Mouse (Mus musculus): ENCODE data around the gene Wdr54.

Wdr54 gene

DNA sequence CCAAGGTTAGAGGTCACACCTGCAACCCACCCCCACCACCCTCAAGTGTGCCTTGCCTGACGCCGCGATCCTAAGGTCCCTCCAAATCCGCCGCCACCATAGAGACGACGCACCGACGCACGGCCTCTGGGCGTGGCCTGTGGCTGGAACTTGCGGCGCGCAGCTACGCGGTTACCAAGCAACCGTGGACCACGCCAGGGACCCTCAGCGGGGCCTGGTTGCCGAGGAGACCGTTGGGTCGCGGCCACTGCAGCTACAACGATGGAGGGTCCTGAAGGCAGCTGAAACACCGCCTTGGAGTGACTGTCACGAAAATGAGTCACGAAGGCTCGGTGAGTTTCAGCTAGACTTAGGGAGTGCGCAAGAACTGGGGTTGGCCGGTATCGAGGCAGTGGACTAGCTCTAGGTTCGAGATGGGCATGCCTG, at the start of gene Wdr54, which contains the start of gene 1700003E16Rik:
Gene Wdr54 (minus strand): TSS at position 139 of the 426 bp plus-strand sequence.
Gene 1700003E16Rik (plus strand): TSS at position 146 of the 426 bp plus-strand sequence.
- in situ Hi-C loops (cut with MboI, MseI), result loop anchor here (5.0 kb wide), 1 partner anchor 49 kb away; the partner anchor contains the start of gene Mrpl53

DNA sequence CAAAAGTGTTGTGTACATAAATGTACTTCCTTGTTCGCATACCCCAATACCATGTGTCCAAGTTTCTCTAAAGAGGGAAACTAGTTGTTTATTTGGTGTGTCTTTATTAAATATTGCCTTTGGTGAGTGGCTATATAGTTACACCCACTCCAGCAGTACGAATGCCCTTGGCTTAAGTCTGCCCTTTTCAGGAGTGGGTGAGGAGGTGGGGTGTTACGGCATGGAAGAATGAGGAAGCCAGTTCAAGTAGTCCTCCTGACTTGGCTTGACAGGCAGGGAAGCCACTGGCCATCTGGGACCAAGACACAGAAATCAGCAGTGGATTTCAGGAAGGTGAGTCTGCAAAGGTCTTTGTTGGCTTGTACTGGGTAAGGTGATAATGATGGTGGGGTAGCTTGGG, 49.7 kb upstream of the Wdr54 start:
- in situ Hi-C loops (cut with MboI, MseI), result no loop called here

- in situ Hi-C loops (cut with MboI, MseI), result no loop called here
These were observed 47.1 kb upstream of the Wdr54 start for GRCm38 (mm10) chr6:83203320-83203719.

GRCm38 (mm10) chr6:83197345-83198004, 41.3 kb upstream of the Wdr54 start:
- in situ Hi-C loops (cut with MboI, MseI), result no loop called here

- in situ Hi-C loops (cut with MboI, MseI), result no loop called here
These were observed 37.4 kb upstream of the Wdr54 start for GRCm38 (mm10) chr6:83193571-83193970.

- in situ Hi-C loops (cut with MboI, MseI), result no loop called here
These were observed 30.7 kb upstream of the Wdr54 start for GRCm38 (mm10) chr6:83186946-83187345.

DNA sequence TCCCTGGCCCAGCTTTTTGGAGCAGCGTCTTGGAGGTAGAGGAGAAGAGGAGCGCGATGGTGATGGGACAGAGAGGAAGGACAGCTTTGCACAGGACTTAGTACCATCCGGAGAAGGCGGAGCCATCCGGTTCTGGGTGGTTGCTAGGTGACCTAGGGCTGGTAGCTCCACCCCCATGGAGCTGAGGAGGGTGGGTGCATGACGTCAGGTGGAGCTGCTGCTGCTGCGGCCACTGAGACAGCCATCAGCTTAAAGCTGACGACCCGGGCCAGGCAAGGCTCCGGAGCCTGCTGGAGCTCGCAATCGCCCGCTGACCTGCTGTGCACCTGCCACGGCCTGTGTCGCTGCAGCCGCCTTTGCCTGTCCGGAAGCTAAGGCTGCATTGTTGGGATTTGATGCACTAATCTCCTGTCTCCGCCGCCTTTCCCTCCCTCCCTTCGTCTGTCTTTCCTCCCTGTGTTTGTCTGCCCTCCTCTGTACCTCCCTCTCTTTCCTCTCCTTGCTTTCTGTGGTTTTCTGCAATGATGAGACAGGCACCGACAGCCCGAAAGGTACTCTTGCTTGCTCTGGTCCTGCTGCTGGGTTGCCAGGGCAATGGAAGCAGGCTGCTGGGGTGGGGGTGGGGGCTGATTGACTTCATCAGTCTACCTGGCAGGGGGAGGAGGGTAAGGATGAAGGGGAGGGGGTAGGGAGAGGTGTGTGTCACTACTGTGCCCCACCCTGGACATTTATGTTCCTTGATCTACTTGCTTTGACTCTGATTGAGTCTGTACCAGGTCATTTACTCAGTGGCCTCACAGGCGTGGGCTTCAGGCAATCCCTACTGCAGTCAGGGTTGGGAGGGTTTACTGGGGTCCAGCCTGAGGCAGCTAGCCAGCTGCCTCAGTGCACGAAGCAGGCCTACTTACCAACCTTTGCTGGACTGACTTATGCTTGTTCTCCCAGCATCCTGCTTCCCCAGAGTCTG, 30.0 kb upstream of the Wdr54 start:
- in situ Hi-C loops (cut with MboI, MseI), result no loop called here

DNA sequence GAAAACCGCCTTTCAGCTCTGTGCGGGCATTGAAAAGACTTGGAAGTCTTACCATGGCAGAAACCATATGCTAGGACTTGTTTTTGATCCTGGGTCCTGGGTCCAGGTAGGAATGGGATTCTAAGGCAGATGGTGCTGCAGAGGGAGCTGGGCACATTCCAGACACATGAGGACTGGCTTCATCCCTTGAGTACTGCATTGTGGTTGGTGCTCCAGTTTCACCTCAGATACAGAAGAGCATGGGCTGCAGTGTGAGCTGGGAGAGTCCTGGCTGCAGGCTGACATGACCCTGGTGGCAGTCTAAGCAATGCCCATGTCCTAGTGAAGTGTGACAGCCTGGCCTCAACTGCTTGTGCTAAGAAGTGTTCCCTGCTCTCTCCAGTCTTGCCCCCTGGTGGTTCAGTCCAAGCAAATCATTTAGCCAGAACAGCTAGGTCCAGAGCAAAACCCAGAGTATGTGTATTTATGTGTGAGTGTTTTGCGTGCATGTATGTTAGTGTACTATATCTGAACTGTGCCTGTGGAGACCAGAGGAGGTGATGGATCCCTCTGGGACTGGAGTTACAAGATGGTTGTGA, 28.8 kb upstream of the Wdr54 start:
- in situ Hi-C loops (cut with MboI, MseI), result no loop called here

- in situ Hi-C loops (cut with MboI, MseI), result no loop called here
These were observed 24.4 kb upstream of the Wdr54 start for GRCm38 (mm10) chr6:83180605-83181004.

DNA sequence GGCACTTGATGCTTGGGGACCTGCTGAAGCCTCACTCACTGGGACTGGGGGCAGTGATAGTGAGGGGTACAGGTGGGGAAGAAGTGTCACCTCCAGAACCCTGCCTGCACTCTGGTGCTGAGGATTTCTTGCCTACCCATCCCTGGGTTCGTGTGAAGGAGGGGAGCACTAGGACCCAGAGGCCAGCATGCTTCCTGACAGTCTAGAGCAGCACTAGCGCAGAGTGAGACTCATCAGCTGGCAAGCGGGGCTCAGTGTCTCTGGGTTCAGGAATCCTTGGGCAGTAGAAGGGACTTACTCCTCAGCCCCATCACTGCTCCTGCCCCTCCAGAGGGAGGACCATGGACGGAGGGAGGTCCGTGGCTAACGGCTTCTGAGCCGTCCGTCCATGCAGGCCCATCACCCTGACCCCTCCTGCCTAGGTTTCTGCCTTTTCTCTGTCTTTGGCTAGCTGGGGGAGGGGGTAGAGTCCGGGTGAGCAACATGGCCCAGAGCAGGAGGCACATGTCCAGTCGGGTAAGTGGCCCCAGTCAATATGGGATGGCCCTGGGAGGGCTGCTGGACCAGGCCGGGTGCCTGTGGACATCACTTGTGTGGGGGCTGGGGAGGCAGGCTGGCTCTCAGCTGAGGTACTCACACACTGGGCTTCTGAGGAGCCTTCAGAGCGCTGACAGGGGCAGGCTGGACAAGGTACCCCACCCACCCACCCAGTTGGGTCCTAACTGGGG, 23.4 kb upstream of the Wdr54 start:
- in situ Hi-C loops (cut with MboI, MseI), result no loop called here

DNA sequence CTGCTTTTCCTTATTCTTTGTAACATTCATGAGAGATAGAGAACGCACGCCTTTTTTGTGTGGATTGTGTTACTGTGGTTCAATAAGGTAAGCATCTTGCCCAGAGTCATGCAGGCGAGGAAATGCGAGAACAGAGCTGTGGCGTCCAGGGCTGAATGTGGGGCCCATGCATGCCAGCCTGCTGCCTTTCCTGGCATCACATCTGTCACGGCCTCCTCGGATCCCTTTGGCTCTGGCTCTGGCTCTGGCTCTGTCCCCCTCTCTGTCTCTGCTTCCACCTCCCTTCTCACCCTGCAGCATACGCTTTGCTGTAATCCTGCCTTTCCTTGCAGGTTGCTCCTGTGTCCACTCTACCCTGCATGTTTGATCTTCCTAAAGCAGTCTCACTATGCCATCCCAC, 19.8 kb upstream of the Wdr54 start:
- in situ Hi-C loops (cut with MboI, MseI), result no loop called here

DNA sequence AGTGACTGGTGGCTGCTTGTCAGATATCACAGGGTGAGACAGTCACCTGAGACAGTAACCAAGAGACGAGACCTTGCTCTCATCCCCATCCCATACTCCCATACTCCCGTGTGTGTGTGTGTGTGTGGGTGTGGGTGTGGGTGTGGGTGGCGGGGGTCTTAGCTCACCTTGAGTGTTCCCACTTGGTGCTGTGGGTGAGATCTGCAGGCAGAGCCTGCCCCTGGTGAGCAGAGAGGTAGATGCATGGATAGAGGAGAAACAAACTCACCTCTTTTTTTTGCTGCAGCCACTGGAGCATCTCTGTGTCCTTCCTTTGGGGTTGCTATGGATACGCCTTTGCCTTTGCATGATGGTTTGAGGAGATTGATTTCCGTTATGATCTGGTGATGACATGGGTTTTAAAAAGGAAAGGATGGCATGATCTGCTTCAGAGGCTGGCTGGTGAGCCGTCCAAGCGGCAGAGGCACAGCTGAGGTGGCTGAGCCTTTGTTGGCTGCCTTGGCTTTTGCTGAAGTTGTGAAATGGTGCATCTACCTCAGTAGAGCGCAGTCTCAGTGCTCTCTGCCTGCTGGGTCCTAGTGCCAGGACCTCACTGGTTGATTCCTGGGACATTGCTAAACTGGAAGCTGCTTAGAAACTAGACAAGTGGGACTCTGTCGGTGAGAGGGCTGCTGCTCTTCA, 16.2 kb upstream of the Wdr54 start:
- in situ Hi-C loops (cut with MboI, MseI), result no loop called here

DNA sequence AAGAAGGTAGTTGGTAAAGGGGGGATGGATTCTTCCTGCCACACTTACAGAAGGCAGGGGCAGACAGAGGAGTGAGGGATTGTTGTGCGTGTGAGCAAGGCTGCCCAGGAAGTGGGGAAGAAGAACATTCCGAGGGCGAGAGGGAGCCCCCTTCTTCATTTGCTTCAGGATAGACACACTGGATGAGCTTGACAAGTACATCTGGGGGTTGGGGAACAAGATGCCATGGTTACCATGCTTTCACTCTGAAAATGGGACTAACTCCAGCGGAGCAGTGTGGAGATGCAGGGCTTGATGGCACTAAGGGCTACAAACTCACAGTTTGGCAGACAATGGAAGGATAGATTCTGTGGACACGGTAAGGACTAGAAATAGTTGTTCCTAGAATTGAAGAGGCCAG, 14.9 kb upstream of the Wdr54 start:
- in situ Hi-C loops (cut with MboI, MseI), result no loop called here

DNA sequence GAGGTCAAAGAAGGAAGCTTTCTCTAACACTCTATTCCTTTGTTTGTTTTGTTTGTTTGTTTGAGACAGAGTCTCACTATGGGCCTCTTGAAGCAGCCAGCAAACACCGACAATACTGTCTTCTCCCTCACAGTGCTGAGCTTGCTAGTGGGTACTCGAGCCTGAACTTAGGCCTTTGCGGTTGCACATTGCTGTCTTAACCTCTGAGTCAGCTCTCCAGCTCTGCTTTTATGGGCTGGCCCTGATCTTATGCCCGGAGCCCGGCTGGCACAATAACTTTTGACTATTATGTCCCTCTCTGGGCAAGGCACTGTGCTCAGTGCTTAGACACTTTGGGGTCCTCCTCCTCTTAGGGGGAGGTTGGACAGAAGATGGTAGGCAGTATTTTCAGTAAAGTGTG, 13.7 kb upstream of the Wdr54 start:
- in situ Hi-C loops (cut with MboI, MseI), result no loop called here

DNA sequence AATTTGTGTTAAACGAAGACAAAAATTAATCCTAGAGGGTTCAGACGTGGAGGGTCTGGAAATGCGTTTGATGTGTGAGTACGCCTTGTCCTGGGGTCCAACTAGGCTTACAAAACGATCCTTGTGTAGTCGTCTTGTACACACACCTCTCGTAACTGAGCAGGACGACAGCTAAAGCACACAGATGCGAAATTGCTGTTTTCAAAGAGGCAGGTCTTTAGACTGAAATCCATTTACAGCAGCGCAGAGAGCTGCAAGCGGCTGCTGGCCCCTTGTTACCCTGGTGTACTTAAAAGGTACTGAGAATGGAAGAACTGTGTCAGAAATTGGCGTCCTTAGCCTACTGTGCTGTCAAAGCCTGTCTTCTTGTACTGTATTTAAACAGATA, 10.0 kb upstream of the Wdr54 start:
- in situ Hi-C loops (cut with MboI, MseI), result no loop called here

GRCm38 (mm10) chr6:83165607-83166242, 9.5 kb upstream of the Wdr54 start, which contains the start of gene Dctn1:
Gene Dctn1 (plus strand): TSS chr6:83165920.
- in situ Hi-C loops (cut with MboI, MseI), result no loop called here

GRCm38 (mm10) chr6:83165026-83165606, 8.9 kb upstream of the Wdr54 start:
- in situ Hi-C loops (cut with MboI, MseI), result no loop called here

GRCm38 (mm10) chr6:83162701-83163100, 6.5 kb upstream of the Wdr54 start:
- in situ Hi-C loops (cut with MboI, MseI), result no loop called here

GRCm38 (mm10) chr6:83161921-83162641, 5.9 kb upstream of the Wdr54 start:
- in situ Hi-C loops (cut with MboI, MseI), result no loop called here
